Mouse (Mus musculus) erythroblast, embryonic 14.5 days (primary cell): ENCODE data around the gene Irs1. TPM values are rescaled to one million over a fixed set of nuclear protein-coding genes. Genes with fewer than 3 reads are reported as not detected.

Source experiments
- H3K27me3 ChIP-seq: 2 replicates; pipeline ENCODE4 v1.6.1; 2012; ENCODE audit warnings: inconsistent platforms; ENCODE audit not compliant: control insufficient read depth
- H3K36me3 ChIP-seq: 2 replicates; pipeline ENCODE4 v1.6.1; 2012; ENCODE audit warnings: mild to moderate bottlenecking, inconsistent platforms; ENCODE audit not compliant: control insufficient read depth
- H3K4me1 ChIP-seq: 2 replicates; pipeline ENCODE4 v1.6.1; 2012; ENCODE audit warnings: inconsistent platforms; ENCODE audit not compliant: control insufficient read depth
- H3K4me3 ChIP-seq: replicated peaks from 2 replicates; pipeline ENCODE3; 2012; ENCODE audit warnings: moderate library complexity, mild to moderate bottlenecking, inconsistent platforms
- H3K9me3 ChIP-seq: 2 replicates; pipeline ENCODE4 v1.6.1; 2012; ENCODE audit warnings: low read length, inconsistent platforms, mixed read lengths; ENCODE audit not compliant: control insufficient read depth
- GATA1 ChIP-seq: IDR thresholded peaks from 2 replicates; pipeline ENCODE4 v1.6.1; 2012; ENCODE audit warnings: low read length, inconsistent platforms, mixed read lengths
- TAL1 ChIP-seq: IDR thresholded peaks from 3 replicates; pipeline ENCODE4 v1.6.1; 2012; ENCODE audit warnings: low read length, inconsistent platforms, mixed read lengths
- polyA plus RNA-seq: library from polyadenylated mRNA; stranded (reverse); fragments of >175 nt; gene quantifications from 2 replicates; pipeline ENCODE4 v1.2.3, GENCODE M21; 2012

The Irs1 gene
- polyA plus RNA-seq, 1 experiment = 0.01 TPM

- TF ChIP-seq TAL1 (no peak), GATA1 (no peak)
- no peaks in the 10 kb centered on the region for H3K4me1 ChIP-seq
- no peaks in the 10 kb centered on the region for H3K36me3 ChIP-seq
- no peak overlapping the region for H3K4me3 ChIP-seq
- no peaks in the 10 kb centered on the region for H3K27me3 ChIP-seq
- H3K9me3 ChIP-seq = no peaks in the 10 kb centered on the region
Measured at GRCm38 (mm10) chr1:82220673-82221396, 70.4 kb downstream of the Irs1 start.

GRCm38 (mm10) chr1:82207511-82207910, 83.7 kb downstream of the Irs1 start:
- H3K4me3 ChIP-seq = no peak overlapping the region
- no peaks in the 10 kb centered on the region for H3K27me3 ChIP-seq
- H3K4me1 ChIP-seq = no peaks in the 10 kb centered on the region
- H3K9me3 ChIP-seq = no peaks in the 10 kb centered on the region
- TF ChIP-seq GATA1 = no peak
- TF ChIP-seq TAL1 = no peak
- no peaks in the 10 kb centered on the region for H3K36me3 ChIP-seq

GRCm38 (mm10) chr1:82200636-82201035, 90.6 kb downstream of the Irs1 start:
- TF ChIP-seq GATA1 = no peak
- TF ChIP-seq TAL1 = no peak
- Histone ChIP-seq H3K9me3 (no peaks in the 10 kb centered on the region), H3K4me1 (no peaks in the 10 kb centered on the region), H3K27me3 (no peaks in the 10 kb centered on the region), H3K36me3 (no peaks in the 10 kb centered on the region), H3K4me3 (no peak overlapping the region)

- Histone ChIP-seq H3K9me3 (no peaks in the 10 kb centered on the region), H3K36me3 (no peaks in the 10 kb centered on the region), H3K4me3 (no peak overlapping the region), H3K27me3 (no peaks in the 10 kb centered on the region), H3K4me1 (no peaks in the 10 kb centered on the region)
- no peak for TF ChIP-seq GATA1
- no peak for TF ChIP-seq TAL1
Measured at GRCm38 (mm10) chr1:82199918-82200317, 91.3 kb downstream of the Irs1 start.

- no peaks in the 10 kb centered on the region for H3K27me3 ChIP-seq
- no peaks in the 10 kb centered on the region for H3K4me1 ChIP-seq
- no peaks in the 10 kb centered on the region for H3K36me3 ChIP-seq
- TF ChIP-seq TAL1 = no peak
- no peak for TF ChIP-seq GATA1
- no peak overlapping the region for H3K4me3 ChIP-seq
- peaks cover 4% of the 10 kb centered on the region; the same call in 1 of the 2 replicates for H3K9me3 ChIP-seq
Measured at GRCm38 (mm10) chr1:82191579-82191978, 99.6 kb downstream of the Irs1 start.

- TF ChIP-seq TAL1 (no peak), GATA1 (no peak)
- H3K9me3 ChIP-seq = peaks cover 4% of the 10 kb centered on the region; the same call in 1 of the 2 replicates
- H3K4me1 ChIP-seq = no peaks in the 10 kb centered on the region
- H3K27me3 ChIP-seq = no peaks in the 10 kb centered on the region
- H3K4me3 ChIP-seq = no peak overlapping the region
- no peaks in the 10 kb centered on the region for H3K36me3 ChIP-seq
Measured at GRCm38 (mm10) chr1:82189516-82189915, 101.7 kb downstream of the Irs1 start.

GRCm38 (mm10) chr1:82188549-82189231, 102.5 kb downstream of the Irs1 start:
- TF ChIP-seq TAL1 (no peak), GATA1 (no peak)

GRCm38 (mm10) chr1:82183913-82184442, 107.2 kb downstream of the Irs1 start:
- Histone ChIP-seq H3K4me3 (no peak overlapping the region), H3K27me3 (no peaks in the 10 kb centered on the region), H3K4me1 (no peaks in the 10 kb centered on the region), H3K36me3 (no peaks in the 10 kb centered on the region), H3K9me3 (no peaks in the 10 kb centered on the region)
- no peak for TF ChIP-seq GATA1
- no peak for TF ChIP-seq TAL1

More at GRCm38 (mm10) chr1:82188549-82189231, 102.5 kb downstream of the Irs1 start:
- Histone ChIP-seq H3K36me3 (no peaks in the 10 kb centered on the region), H3K4me1 (no peaks in the 10 kb centered on the region), H3K9me3 (0 out of 2 replicates have a peak, but pooled peaks cover 2% of the 10 kb centered on the region), H3K27me3 (no peaks in the 10 kb centered on the region), H3K4me3 (no peak overlapping the region)

Other genes with a start within 250 kb of the Irs1 start
- gene Gm9747, start 58.3 kb downstream of the Irs1 start, polyA plus RNA-seq = not detected in 2 replicates
- gene Rhbdd1, start 25.0 kb upstream of the Irs1 start, polyA plus RNA-seq = 0.13 and 0.15 TPM in 2 replicates